Mouse (Mus musculus): Measurements from ENCODE around the gene Svip.
A peak's percentile ranks its signal among the peaks of the same experiment; 100 is the strongest.

The Svip gene

GRCm38 (mm10) chr7:51960698-51961374, 45.0 kb downstream of the Svip start:
- peak; percentile 70 for DNase-seq

- DNase-seq: no peak
These were observed 48.1 kb downstream of the Svip start for GRCm38 (mm10) chr7:51957766-51958165.

- DNase-seq: peak; percentile 31
These were observed 50.3 kb downstream of the Svip start for GRCm38 (mm10) chr7:51955424-51956041.
